Mouse (Mus musculus) lung, postnatal 0 days (tissue): ENCODE measurements around the gene Speg. TPM values are rescaled to one million over a fixed set of nuclear protein-coding genes. Genes with fewer than 3 reads are reported as not detected.
A peak's percentile ranks its signal among the peaks of the same experiment; 100 is the strongest.

ENCODE experiments used
- ATAC-seq: fragments of 200-750 bp; cut with Nextera tagmentation; 2 replicates; pipeline ENCODE4 v1.8.0; 2017; ENCODE audit warnings: moderate library complexity
- DNase-seq: peaks from one replicate; pipeline ENCODE4 v3.0.0-alpha.2; 2016; ENCODE audit warnings: low spot score
- H3K27ac ChIP-seq: fragments of 300-500 bp; sonication (generic); 2 replicates; pipeline ENCODE4 v1.5.1; 2014; ENCODE audit warnings: antibody characterized with exemption, mild to moderate bottlenecking, low read length, mixed read lengths
- H3K27me3 ChIP-seq: fragments of 300-500 bp; sonication (generic); replicated peaks from 2 replicates; pipeline ENCODE4 v1.6.1; 2014; ENCODE audit warnings: low read length, mixed read lengths; ENCODE audit not compliant: insufficient read depth
- H3K36me3 ChIP-seq: fragments of 300-500 bp; sonication (generic); 2 replicates; pipeline ENCODE4 v1.6.1; 2014; ENCODE audit warnings: low read length, mixed read lengths; ENCODE audit not compliant: insufficient read depth
- H3K4me1 ChIP-seq: fragments of 300-500 bp; sonication (generic); 2 replicates; pipeline ENCODE4 v1.6.1; 2014; ENCODE audit warnings: antibody characterized with exemption, low read depth, low read length, mixed read lengths; ENCODE audit not compliant: insufficient read depth
- H3K4me2 ChIP-seq: fragments of 300-500 bp; sonication (generic); replicated peaks from 2 replicates; pipeline ENCODE4 v1.6.1; 2014; ENCODE audit warnings: low read depth, mild to moderate bottlenecking, low read length, moderate library complexity, mixed read lengths
- H3K4me3 ChIP-seq: fragments of 300-500 bp; sonication (generic); 2 replicates; pipeline ENCODE4 v1.5.1; 2014; ENCODE audit warnings: low read depth, low read length
- H3K9ac ChIP-seq: fragments of 300-500 bp; sonication (generic); replicated peaks from 2 replicates; pipeline ENCODE4 v1.6.1; 2014; ENCODE audit warnings: low read depth, mild to moderate bottlenecking
- H3K9me3 ChIP-seq: fragments of 300-500 bp; sonication (generic); 2 replicates; pipeline ENCODE4 v1.6.1; 2016; ENCODE audit warnings: low read length, mixed read lengths
- CTCF ChIP-seq: IDR thresholded peaks from 2 replicates; pipeline ENCODE4 v1.5.1; 2016; ENCODE audit warnings: antibody characterized with exemption, mild to moderate bottlenecking
- EP300 ChIP-seq: IDR thresholded peaks from 2 replicates; pipeline ENCODE4 v1.6.1; 2016; ENCODE audit warnings: antibody characterized with exemption, mild to moderate bottlenecking, control low read depth
- WGBS: fragments of 180-500 bp; shearing (Covaris S2); extraction: QIAGEN DNeasy Blood & Tissue Kit; methylation state at CpG from one replicate; pipeline ENCODE4 v1.1.7; 2014; 5-methylcytosine and 5-hydroxymethylcytosine counted together
- polyA plus RNA-seq: library from polyadenylated mRNA; unstranded; fragments of >200 nt; fragmentation: Nextera tagmentation; extraction: Ambion mirVana; gene quantifications from 2 replicates; pipeline ENCODE4 v1.2.1, GENCODE M21; 2015

Gene Speg
- 15.4 and 16.4 TPM in 2 replicates for polyA plus RNA-seq

- Histone ChIP-seq H3K27me3 (peaks cover 7% of the 10 kb centered on the region; the same call in 1 of the 2 replicates), H3K4me2 (peak within 1 kb of the TSS; percentile 39), H3K4me3 (no peak within 1 kb of the TSS), H3K27ac (no peak within 1 kb of the TSS), H3K4me1 (no peaks in the 10 kb centered on the region), H3K9ac (no peak within 1 kb of the TSS), H3K36me3 (no peaks in the 10 kb centered on the region), H3K9me3 (no peaks in the 10 kb centered on the region)
- no peak for TF ChIP-seq EP300
- TF ChIP-seq CTCF, result no peak
- ATAC-seq, result peak; percentile 25
- no peak for DNase-seq
- 11% methylated on average over 51 of the region's 57 CpGs for WGBS
Observed at GRCm38 (mm10) chr1:75374950-75375936, at the start of gene Speg. TSS of gene Speg (plus strand) at chr1:75375297.

DNA sequence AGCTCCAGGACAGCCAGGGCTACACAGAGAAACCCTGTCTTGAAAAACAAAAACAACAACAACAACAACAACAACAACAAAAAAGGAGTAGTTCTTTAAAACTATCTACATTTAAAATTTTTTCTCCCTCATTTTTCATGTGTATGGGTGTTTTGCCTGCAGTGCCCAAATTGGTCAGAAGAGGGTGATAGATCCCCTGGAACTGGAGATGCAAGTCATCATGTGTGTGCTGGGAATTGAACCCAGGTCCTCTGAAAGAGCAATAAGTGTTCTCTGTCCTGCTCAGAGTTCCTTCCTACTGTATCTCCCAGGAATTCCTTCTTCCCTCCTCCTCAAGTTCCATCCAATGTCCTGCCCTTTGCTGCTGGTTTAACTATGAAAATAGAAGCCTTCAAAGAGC is 47.6 kb upstream of the Speg start:
- no peak for TF ChIP-seq CTCF
- H3K4me3 ChIP-seq, result no peak overlapping the region
- no peaks in the 10 kb centered on the region for H3K36me3 ChIP-seq
- H3K4me1 ChIP-seq, result no peaks in the 10 kb centered on the region
- H3K27me3 ChIP-seq, result no peaks in the 10 kb centered on the region
- H3K9me3 ChIP-seq, result no peaks in the 10 kb centered on the region
- H3K9ac ChIP-seq, result no peak overlapping the region
- ATAC-seq (no peak), DNase-seq (no peak)
- no peak overlapping the region for H3K4me2 ChIP-seq
- no peak overlapping the region for H3K27ac ChIP-seq

DNA sequence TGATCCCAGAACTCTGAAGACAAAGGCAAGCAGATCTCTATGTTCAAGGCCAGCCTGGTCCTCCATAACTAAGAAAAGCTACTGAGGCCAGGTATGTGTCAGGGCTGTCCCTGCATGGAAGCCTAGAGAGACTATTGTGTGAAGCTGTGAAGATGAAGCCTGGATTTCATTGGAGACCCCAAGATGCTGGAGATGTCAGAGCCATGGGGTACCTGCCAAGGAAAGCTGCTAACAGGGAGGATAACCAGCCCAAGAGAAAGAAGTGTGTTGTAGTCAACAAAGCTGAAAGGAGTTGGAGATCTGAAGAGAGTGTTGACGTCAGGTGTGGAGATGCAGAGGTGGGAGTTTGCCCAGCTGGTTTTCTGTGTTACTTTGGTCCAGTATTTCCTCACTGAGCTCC is 43.8 kb upstream of the Speg start:
- Histone ChIP-seq H3K27me3 (no peaks in the 10 kb centered on the region), H3K4me1 (no peaks in the 10 kb centered on the region), H3K27ac (no peak overlapping the region), H3K4me3 (no peak overlapping the region), H3K36me3 (no peaks in the 10 kb centered on the region), H3K9ac (no peak overlapping the region), H3K4me2 (no peak overlapping the region), H3K9me3 (no peaks in the 10 kb centered on the region)
- 60% methylated on average over 1 of the region's 1 CpGs for WGBS
- no peak for DNase-seq
- no peak for ATAC-seq
- no peak for TF ChIP-seq CTCF
- no peak for TF ChIP-seq EP300

GRCm38 (mm10) chr1:75336461-75336860 is 38.6 kb upstream of the Speg start:
- WGBS, result 62% methylated on average over 3 of the region's 3 CpGs
- peaks cover 7% of the 10 kb centered on the region for H3K4me1 ChIP-seq
- TF ChIP-seq CTCF (no peak), EP300 (no peak)
- no peak overlapping the region for H3K9ac ChIP-seq
- H3K4me2 ChIP-seq, result no peak overlapping the region
- H3K36me3 ChIP-seq, result no peaks in the 10 kb centered on the region
- ATAC-seq (no peak), DNase-seq (no peak)
- H3K4me3 ChIP-seq, result no peak overlapping the region
- no peak overlapping the region for H3K27ac ChIP-seq
- no peaks in the 10 kb centered on the region for H3K9me3 ChIP-seq
- H3K27me3 ChIP-seq, result no peaks in the 10 kb centered on the region

GRCm38 (mm10) chr1:75337097-75337496 is 38.0 kb upstream of the Speg start:
- Histone ChIP-seq H3K36me3 (no peaks in the 10 kb centered on the region), H3K4me3 (no peak overlapping the region), H3K9me3 (no peaks in the 10 kb centered on the region), H3K4me2 (no peak overlapping the region), H3K27ac (no peak overlapping the region), H3K4me1 (peaks cover 7% of the 10 kb centered on the region), H3K9ac (no peak overlapping the region), H3K27me3 (no peaks in the 10 kb centered on the region)
- TF ChIP-seq CTCF (no peak), EP300 (no peak)
- no peak for DNase-seq
- 47% methylated on average over 9 of the region's 9 CpGs for WGBS
- no peak for ATAC-seq

GRCm38 (mm10) chr1:75338091-75338694 is 36.9 kb upstream of the Speg start:
- Histone ChIP-seq H3K4me2 (no peak overlapping the region), H3K9ac (no peak overlapping the region), H3K9me3 (no peaks in the 10 kb centered on the region), H3K4me1 (peaks cover 7% of the 10 kb centered on the region), H3K27me3 (no peaks in the 10 kb centered on the region), H3K36me3 (no peaks in the 10 kb centered on the region), H3K4me3 (no peak overlapping the region), H3K27ac (no peak overlapping the region)
- no peak; the same call in 1 of the 2 replicates for TF ChIP-seq EP300
- no peak for TF ChIP-seq CTCF
- 10% methylated on average over 11 of the region's 11 CpGs for WGBS
- DNase-seq (no peak), ATAC-seq (peak; percentile 40)
